Mouse (Mus musculus) kidney, adult 2 months (tissue): ENCODE data around the gene Tex37.

Experiments
- CTCF ChIP-seq: fragments of 200-500 bp; conservative IDR thresholded peaks from 2 replicates; pipeline ENCODE4 v1.5.1; 2011; ENCODE audit warnings: low read depth, mild to moderate bottlenecking, control low read depth, low read length, moderate library complexity, mixed read lengths; ENCODE audit not compliant: insufficient read depth, insufficient read length
- POLR2A ChIP-seq: fragments of 200-500 bp; IDR thresholded peaks from one replicate; pipeline ENCODE4 v1.6.1; 2011; ENCODE audit warnings: low read depth, low read length, control low read depth

DNA sequence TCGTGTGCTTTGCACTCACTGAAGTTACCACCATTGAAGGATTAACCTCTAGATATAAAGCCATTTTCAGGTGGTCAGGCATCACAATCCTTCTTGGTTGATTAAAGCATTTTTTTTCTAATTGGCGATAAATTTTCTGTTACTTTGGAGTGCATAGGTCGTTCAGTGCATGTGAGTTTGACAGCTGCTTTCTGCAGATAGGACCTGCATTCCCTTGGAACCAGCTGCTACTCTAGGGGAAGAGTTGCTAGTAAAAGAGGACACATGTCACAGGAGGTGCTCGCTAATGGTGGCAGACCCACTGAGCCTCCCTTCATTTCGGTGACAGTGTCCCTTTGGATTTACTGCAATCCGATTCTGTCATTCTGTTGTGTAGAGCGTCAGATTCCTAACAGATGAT is 46.2 kb downstream of the Tex37 start:
- no peak for TF ChIP-seq CTCF
- no peak for TF ChIP-seq POLR2A
